Mouse (Mus musculus): Measurements from ENCODE around the gene Gga3.
A peak's percentile ranks its signal among the peaks of the same experiment; 100 is the strongest.
"Not testable (repeated sequence)": the region's sequence is repeated elsewhere in the genome, so short reads cannot be mapped to it uniquely, and the experiment has no call there.

Gga3 gene

DNA sequence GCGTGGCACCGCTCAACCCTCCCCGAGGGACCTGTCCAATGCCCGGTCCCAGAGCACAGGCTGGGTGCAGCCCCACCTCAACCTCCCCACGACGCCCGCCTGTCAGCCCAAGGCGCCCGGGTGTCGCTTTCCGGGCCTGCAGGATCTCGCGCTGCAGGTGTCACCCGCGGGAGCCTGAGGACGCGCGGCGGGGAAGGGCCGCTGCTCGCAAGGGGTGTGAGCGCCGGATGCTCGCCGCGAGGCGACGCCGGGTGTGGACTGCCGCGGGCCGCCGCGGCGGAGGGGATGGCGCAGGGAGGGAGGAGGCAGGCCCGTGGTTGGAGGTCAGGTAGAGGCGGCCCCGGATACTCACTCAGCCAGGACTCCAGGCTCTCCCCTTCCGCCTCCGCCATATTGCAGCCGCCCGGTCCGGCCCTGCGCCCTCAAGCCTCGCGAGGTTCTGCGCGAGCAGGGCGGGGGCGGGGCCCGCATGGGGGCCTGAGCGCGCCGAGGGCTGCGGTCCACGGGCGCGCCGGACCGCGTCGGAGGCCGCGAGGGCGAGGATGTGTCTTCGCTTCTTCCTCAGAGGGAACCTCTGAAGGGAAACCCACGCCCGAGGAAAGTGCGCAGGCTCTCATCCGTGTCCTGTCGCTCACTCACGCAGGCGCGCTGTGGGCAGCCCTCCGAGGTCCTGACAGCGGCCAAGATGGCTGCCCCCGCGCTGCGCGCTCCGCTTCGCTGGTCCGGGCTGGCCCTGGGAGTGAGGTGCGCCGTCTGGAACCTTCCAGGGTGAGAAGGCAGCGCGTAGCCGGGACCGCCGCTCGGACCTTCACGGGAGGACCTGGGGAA, at the start of gene Gga3, which contains the start of gene Mrps7:
Gene Gga3 (minus strand): TSS at position 576 of the 828 bp plus-strand sequence.
Gene Mrps7 (plus strand): TSS at position 450 of the 828 bp plus-strand sequence.
- peak; percentile 81 for DNase-seq (ENCODE audit: low read depth)

GRCm38 (mm10) chr11:115653194-115653593, 49.3 kb upstream of the Gga3 start:
- no peak for DNase-seq (ENCODE audit: low read depth)

DNA sequence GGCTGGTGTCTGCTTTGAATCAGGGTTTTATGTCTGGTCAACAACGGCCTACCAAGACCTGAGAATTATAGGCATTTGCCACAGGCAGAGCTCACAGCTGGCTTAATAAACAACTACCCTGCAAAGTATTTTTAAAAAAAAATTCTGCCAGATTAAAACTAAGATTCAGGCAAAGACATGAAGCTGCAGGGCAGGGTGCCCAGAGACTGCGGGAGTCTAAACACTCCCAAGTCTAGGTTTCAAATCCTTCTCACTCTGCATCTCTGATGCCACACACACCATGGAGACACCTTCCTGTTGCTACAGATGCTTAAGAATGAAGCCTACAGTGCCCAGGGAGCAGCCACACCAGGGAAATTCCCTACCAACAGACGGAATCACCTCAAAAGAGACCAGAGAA, 47.8 kb upstream of the Gga3 start:
- DNase-seq (ENCODE audit: low read depth): no peak

- no peak for DNase-seq (ENCODE audit: low read depth)
These were observed 45.9 kb upstream of the Gga3 start for GRCm38 (mm10) chr11:115649706-115650105.

DNA sequence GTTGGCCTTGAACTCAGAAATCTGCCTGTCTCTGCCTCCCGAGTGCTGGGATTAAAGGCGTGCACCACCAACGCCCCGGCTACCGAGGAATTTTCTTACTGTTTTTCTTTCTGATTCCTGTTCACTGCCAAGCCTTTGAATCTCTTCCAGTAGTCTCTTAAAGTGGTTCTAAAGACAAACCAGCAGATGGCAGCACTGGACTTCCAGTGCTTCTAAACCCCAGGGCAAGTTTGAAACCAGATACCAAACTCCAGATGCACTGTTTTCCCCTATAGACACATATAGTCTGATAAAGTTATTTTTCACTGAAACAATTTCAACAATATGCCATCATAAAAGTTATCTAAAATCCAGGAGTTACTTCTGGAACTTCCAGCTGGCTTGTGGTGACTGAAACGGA, 43.6 kb upstream of the Gga3 start:
- no peak for DNase-seq (ENCODE audit: low read depth)

DNA sequence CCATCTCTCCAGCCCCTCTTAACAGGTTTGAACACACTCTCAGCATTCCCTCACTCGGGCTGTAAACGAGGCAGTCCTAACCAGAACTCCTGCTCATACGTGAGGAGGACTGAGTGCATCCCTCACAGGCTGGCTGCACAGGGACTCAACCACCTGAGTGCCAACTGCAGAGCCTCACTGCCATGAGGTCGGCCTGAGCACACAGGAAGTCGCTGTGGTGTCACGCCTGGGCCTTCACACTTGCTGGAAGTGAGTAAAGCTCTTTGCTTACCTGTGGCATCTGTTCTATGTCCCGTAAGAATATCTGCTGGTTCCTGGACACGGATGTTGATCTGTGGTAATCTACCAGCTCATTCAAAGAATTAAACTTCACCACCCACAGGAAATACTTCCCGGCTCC, 42.6 kb upstream of the Gga3 start:
- no peak for DNase-seq (ENCODE audit: low read depth)

DNA sequence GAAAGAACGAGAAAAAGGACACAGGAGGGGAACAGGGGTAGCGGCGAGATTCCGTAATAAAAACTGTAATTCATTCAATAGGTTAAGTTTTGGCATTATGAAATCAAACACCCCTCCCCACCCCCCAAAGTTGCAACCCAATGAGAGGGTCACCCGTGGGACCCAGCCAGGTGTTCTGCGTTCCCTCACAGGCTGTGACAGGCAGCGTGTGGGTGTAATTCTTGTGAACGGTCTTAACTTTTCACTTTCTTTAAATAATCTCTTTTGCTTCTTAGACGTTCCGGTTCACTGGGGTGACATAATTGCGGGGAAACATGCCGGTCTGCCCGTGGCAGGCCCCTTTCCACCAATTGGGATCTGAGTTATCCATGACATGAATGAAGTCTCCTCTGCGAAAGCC, 41.6 kb upstream of the Gga3 start:
- DNase-seq (ENCODE audit: low read depth): not testable (repeated sequence)

GRCm38 (mm10) chr11:115644308-115644707, 40.5 kb upstream of the Gga3 start:
- no peak for DNase-seq (ENCODE audit: low read depth)

GRCm38 (mm10) chr11:115643265-115643664, 39.4 kb upstream of the Gga3 start:
- DNase-seq (ENCODE audit: low read depth): no peak

GRCm38 (mm10) chr11:115642705-115643104, 38.9 kb upstream of the Gga3 start:
- DNase-seq (ENCODE audit: low read depth): no peak

DNA sequence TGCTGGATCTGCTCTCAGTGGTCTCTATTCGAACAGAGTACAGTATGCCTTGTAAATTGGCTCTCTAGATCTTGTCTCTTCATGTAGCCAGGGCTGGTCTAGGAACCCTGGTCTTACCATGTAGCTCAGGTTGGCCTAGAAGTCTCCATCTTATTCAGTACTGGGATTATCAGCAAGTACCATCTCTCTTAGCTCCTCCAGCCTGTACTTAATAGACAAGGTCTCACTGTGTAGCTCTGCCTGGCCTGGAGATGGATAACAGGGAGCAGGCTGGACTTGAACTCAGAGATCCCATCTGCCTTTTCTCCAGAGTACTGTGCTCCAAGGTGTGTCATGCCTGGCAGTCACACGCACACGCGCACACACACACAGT, 37.8 kb upstream of the Gga3 start:
- DNase-seq (ENCODE audit: low read depth): no peak

DNA sequence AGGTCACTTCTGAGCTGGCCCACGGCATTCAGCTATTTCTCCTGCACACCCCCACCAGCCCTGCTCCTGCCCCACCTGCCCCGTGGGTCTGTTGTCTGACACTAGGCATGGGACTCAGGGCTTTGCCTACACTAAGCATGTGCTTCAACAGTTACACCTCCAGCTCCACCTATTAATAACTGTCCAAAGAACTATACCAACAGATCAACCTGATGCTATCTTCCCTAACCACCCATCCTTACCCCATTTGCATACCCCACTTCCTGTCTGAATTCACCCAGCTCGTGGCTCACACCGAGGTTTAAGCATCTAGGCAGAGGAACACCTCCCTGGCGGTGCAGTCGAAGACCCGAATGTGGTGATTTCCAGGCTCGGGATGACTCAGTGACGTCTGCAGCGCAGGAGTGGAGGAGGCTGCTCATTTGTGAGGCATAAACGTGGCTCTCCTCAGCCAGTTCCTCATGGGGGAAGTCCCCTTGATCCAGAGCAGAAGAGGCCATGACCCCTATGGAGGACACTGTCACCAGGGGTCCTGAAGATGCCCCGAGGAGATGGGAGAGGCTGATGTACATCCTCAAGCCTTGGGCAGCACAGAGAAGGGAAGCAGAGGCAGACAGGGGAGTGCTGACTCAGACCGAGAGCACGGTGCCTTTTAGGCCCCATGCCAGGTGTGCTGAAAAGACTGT, 37.3 kb upstream of the Gga3 start:
- DNase-seq (ENCODE audit: low read depth): peak; percentile 63

- no peak for DNase-seq (ENCODE audit: low read depth)
These were observed 36.5 kb upstream of the Gga3 start for GRCm38 (mm10) chr11:115640311-115640828.

DNA sequence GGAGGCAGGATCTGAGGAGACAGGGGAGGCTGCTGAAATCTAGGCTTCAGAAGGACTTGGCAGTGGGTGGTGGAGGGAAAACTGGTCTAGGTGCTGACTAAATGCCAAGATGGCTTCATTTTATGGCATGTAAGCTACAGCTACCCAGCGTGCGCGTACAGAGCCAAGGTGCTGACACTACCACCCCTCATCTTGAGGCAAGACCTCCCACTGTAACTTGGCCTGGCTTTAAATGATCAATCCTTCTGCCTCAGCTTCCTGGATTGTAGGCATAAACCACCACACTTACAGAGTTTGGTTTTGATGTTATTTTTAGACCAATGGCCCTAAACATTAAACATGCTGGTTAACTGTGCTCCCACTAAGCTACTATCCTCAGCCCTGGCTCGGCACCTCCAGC, 35.7 kb upstream of the Gga3 start:
- DNase-seq (ENCODE audit: low read depth): no peak

- peak; percentile 29 for DNase-seq (ENCODE audit: low read depth)
These were observed 34.9 kb upstream of the Gga3 start for GRCm38 (mm10) chr11:115638498-115639409.

GRCm38 (mm10) chr11:115636960-115637359, 33.1 kb upstream of the Gga3 start:
- no peak for DNase-seq (ENCODE audit: low read depth)

DNA sequence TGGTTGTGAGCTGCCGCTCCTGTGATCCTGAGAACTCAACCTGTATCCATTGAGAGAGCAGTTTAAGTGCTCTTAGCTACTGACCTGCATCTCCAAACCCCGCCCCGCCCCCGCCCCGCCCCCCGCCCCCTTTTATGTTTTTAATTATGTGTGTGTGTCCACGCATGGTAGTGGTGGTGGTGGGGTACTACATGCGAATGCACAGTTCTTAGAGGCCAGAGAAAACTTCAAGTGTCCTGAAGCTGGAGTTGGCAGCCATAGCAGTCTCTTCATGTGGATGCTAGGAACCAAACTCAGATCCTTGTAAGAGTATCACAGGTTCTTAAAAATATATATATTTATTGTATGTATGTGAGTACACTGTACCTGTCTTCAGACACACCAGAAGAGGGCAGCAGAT, 31.6 kb upstream of the Gga3 start:
- DNase-seq (ENCODE audit: low read depth): no peak

- DNase-seq (ENCODE audit: low read depth): no peak
These were observed 31.2 kb upstream of the Gga3 start for GRCm38 (mm10) chr11:115635041-115635440.

GRCm38 (mm10) chr11:115634109-115634508, 30.3 kb upstream of the Gga3 start:
- DNase-seq (ENCODE audit: low read depth): no peak

DNA sequence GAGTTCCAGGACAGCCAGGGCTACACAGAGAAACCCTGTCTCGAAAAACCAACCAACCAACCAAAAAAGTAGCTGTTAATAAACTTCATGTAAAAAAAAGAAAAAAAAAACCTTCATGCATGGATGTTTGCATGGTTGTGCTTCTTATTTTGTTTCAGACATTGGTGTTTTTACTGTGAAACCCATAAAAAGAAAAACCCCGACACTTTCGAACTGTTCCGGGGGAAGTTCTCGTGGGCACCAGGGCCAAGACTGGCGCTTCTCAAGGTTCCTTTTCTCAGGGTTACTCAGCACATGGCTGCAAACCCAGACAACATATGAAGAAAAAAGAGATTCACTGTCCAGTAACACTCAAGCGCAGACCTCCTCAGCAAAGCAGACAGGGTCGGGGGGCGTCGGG, 29.0 kb upstream of the Gga3 start:
- DNase-seq (ENCODE audit: low read depth): no peak

GRCm38 (mm10) chr11:115632247-115632646, 28.4 kb upstream of the Gga3 start:
- no peak for DNase-seq (ENCODE audit: low read depth)

GRCm38 (mm10) chr11:115631505-115631890, 27.6 kb upstream of the Gga3 start:
- peak; percentile 35 for DNase-seq (ENCODE audit: low read depth)

Measured in c-Kit-positive CD71-negative TER-119-negative erythroid progenitor cells, embryonic 14.5 days (primary cell).